Mouse (Mus musculus) thymus, adult 2 months (tissue): ENCODE measurements around the gene Trpc3.

ENCODE experiments used
- CTCF ChIP-seq: fragments of 200-500 bp; IDR thresholded peaks from 2 replicates; pipeline ENCODE4 v1.5.1; 2012; ENCODE audit warnings: mild to moderate bottlenecking, control low read depth, low read length, moderate library complexity, borderline replicate concordance; ENCODE audit not compliant: control insufficient read depth, poor library complexity, insufficient read depth; ENCODE audit errors: extremely low read depth
- POLR2A ChIP-seq: fragments of 200-500 bp; IDR thresholded peaks from 2 replicates; pipeline ENCODE4 v1.6.1; 2012; ENCODE audit warnings: mild to moderate bottlenecking, low read length, control low read depth, moderate library complexity; ENCODE audit not compliant: control insufficient read depth, poor library complexity, insufficient read depth; ENCODE audit errors: extremely low read depth

- TF ChIP-seq CTCF (0 out of 2 replicates have a peak, but pooled peaks have one; percentile 22), POLR2A (no peak)
These were observed 76.6 kb downstream of the Trpc3 start, which contains the start of gene Bbs7 for GRCm38 (mm10) chr3:36613202-36613907.
